In genomic region chr7:110627099-110627482, GRCm38 (mm10) we compare ENCODE assay signal across 7 mouse cellular contexts. TPM values are rescaled to one million over a fixed set of nuclear protein-coding genes. Genes with fewer than 3 reads are reported as not detected.
DNase-seq lines count a peak whose midpoint lies in the region; ATAC-seq lines count a peak whose summit lies in the region.

No protein-coding gene starts in this region.

- ATAC-seq in lung, embryonic 16.5 days (ENCODE audit: low read depth) = no peak
- ATAC-seq in embryonic facial prominence, embryonic 14.5 days (ENCODE audit: low read depth) = no peak
- no peak for ATAC-seq in hindbrain, embryonic 16.5 days
- ATAC-seq in midbrain, embryonic 11.5 days (ENCODE audit: low FRiP score) = no peak
- no peak for ATAC-seq in granulocyte monocyte progenitor cell, adult 5-6 weeks (replicated peaks; ENCODE audit: poor library complexity, severe bottlenecking)

- H3K4me3 ChIP-seq in lung, embryonic 16.5 days (ENCODE audit: low read length) = peak overlapping the region; percentile 62
- peak overlapping the region; percentile 43 for H3K4me3 ChIP-seq in embryonic facial prominence, embryonic 14.5 days (ENCODE audit: low read depth, low read length)
- H3K4me3 ChIP-seq in hindbrain, embryonic 16.5 days (ENCODE audit: low read length) = peak overlapping the region; percentile 50
- peak overlapping the region; percentile 34; the same call in 1 of the 2 replicates for H3K4me3 ChIP-seq in midbrain, embryonic 11.5 days (ENCODE audit: low read depth, low read length)

- no peak overlapping the region for H3K27ac ChIP-seq in lung, embryonic 16.5 days (ENCODE audit: low read length)
- no peak overlapping the region for H3K27ac ChIP-seq in embryonic facial prominence, embryonic 14.5 days (replicated peaks; ENCODE audit: low read depth, low read length)
- no peak overlapping the region for H3K27ac ChIP-seq in hindbrain, embryonic 16.5 days (ENCODE audit: low read depth, low read length)
- H3K27ac ChIP-seq in midbrain, embryonic 11.5 days (ENCODE audit: low read depth, low read length) = no peak overlapping the region

- H3K9ac ChIP-seq in lung, embryonic 16.5 days (ENCODE audit: low read length) = peak overlapping the region; percentile 72; the same call in 1 of the 2 replicates
- no peak overlapping the region for H3K9ac ChIP-seq in embryonic facial prominence, embryonic 14.5 days (ENCODE audit: low read depth, low read length)
- no peak overlapping the region for H3K9ac ChIP-seq in hindbrain, embryonic 16.5 days (ENCODE audit: low read depth, low read length)
- H3K9ac ChIP-seq in midbrain, embryonic 11.5 days (ENCODE audit: low read length) = no peak overlapping the region

- H3K4me2 ChIP-seq in lung, embryonic 16.5 days (ENCODE audit: low read depth, low read length) = peak overlapping the region; percentile 99
- H3K4me2 ChIP-seq in embryonic facial prominence, embryonic 14.5 days (ENCODE audit: low read depth, low read length) = peak overlapping the region; percentile 73
- H3K4me2 ChIP-seq in hindbrain, embryonic 16.5 days (ENCODE audit: low read length) = peak overlapping the region; percentile 88
- peak overlapping the region; percentile 72 for H3K4me2 ChIP-seq in midbrain, embryonic 11.5 days

- H3K36me3 ChIP-seq in lung, embryonic 16.5 days (ENCODE audit: control insufficient read depth, insufficient read depth, low read length) = no peaks in the 10 kb centered on the region
- H3K36me3 ChIP-seq in embryonic facial prominence, embryonic 14.5 days (ENCODE audit: control insufficient read depth, insufficient read depth, low read length) = no peaks in the 10 kb centered on the region
- H3K36me3 ChIP-seq in hindbrain, embryonic 16.5 days (ENCODE audit: control insufficient read depth, insufficient read depth, low read length) = no peaks in the 10 kb centered on the region
- no peaks in the 10 kb centered on the region for H3K36me3 ChIP-seq in midbrain, embryonic 11.5 days (ENCODE audit: control insufficient read depth, insufficient read depth, low read length)

- peaks cover 19% of the 10 kb centered on the region for H3K27me3 ChIP-seq in lung, embryonic 16.5 days (ENCODE audit: control insufficient read depth, insufficient read depth, low read depth, low read length)
- peaks cover 66% of the 10 kb centered on the region for H3K27me3 ChIP-seq in embryonic facial prominence, embryonic 14.5 days (replicated peaks; ENCODE audit: control insufficient read depth, insufficient read depth, low read length)
- H3K27me3 ChIP-seq in hindbrain, embryonic 16.5 days (replicated peaks; ENCODE audit: control insufficient read depth, insufficient read depth, low read length) = peaks cover 38% of the 10 kb centered on the region
- peaks cover 64% of the 10 kb centered on the region for H3K27me3 ChIP-seq in midbrain, embryonic 11.5 days (ENCODE audit: control insufficient read depth, insufficient read depth, low read length)

- no peak for DNase-seq in lung, postnatal 36 days
- no peak for DNase-seq in embryonic facial prominence, embryonic 14.5 days (ENCODE audit: low spot score)
- DNase-seq in midbrain, embryonic 11.5 days (ENCODE audit: low spot score, missing footprints) = no peak
- no peak for DNase-seq in ovary, adult 18-20 months (ENCODE audit: low spot score)

- no peaks in the 10 kb centered on the region for H3K9me3 ChIP-seq in lung, embryonic 16.5 days (ENCODE audit: control insufficient read depth, low read length)
- H3K9me3 ChIP-seq in embryonic facial prominence, embryonic 14.5 days (ENCODE audit: control insufficient read depth, low read length) = no peaks in the 10 kb centered on the region
- H3K9me3 ChIP-seq in hindbrain, embryonic 16.5 days (ENCODE audit: control insufficient read depth, low read length) = no peaks in the 10 kb centered on the region
- H3K9me3 ChIP-seq in midbrain, embryonic 11.5 days (ENCODE audit: control insufficient read depth, low read length) = no peaks in the 10 kb centered on the region

- 3% methylated on average over 12 of the region's 12 CpGs for WGBS in lung, embryonic 16.5 days
- WGBS in embryonic facial prominence, embryonic 14.5 days = under 1% methylated on average over 12 of the region's 12 CpGs
- under 1% methylated on average over 12 of the region's 12 CpGs for WGBS in hindbrain, embryonic 16.5 days
- WGBS in midbrain, embryonic 11.5 days = under 1% methylated on average over 12 of the region's 12 CpGs

- H3K4me1 ChIP-seq in lung, embryonic 16.5 days (replicated peaks; ENCODE audit: control insufficient read depth, insufficient read depth, low read length) = peaks cover 63% of the 10 kb centered on the region
- H3K4me1 ChIP-seq in embryonic facial prominence, embryonic 14.5 days (ENCODE audit: control insufficient read depth, insufficient read depth, low read length) = peaks cover 30% of the 10 kb centered on the region
- H3K4me1 ChIP-seq in hindbrain, embryonic 16.5 days (ENCODE audit: control insufficient read depth, insufficient read depth, low read depth, low read length) = peaks cover 40% of the 10 kb centered on the region
- H3K4me1 ChIP-seq in midbrain, embryonic 11.5 days (ENCODE audit: control insufficient read depth, insufficient read depth, low read length) = peaks cover 38% of the 10 kb centered on the region

RNA-seq across cellular contexts. Expression of gene Adm, which starts 0.4 kb away (rescaled TPM):
- 6.4 and 8.2 TPM in 2 replicates for polyA plus RNA-seq in lung, embryonic 16.5 days (2015; fragmentation: Nextera tagmentation; extraction: Ambion mirVana)
- polyA plus RNA-seq in embryonic facial prominence, embryonic 14.5 days (2014; fragmentation: Nextera tagmentation; extraction: Ambion mirVana) = 3.8 TPM in 2 replicates
- polyA plus RNA-seq in hindbrain, embryonic 16.5 days (2015; fragmentation: Nextera tagmentation; extraction: Ambion mirVana) = 4.0 and 5.5 TPM in 2 replicates
- 4.6 and 5.4 TPM in 2 replicates for polyA plus RNA-seq in midbrain, embryonic 11.5 days (2014; fragmentation: Nextera tagmentation; extraction: Ambion mirVana)
- total RNA-seq in granulocyte monocyte progenitor cell, adult 5-6 weeks (2014; fragmentation: Nextera tagmentation) = not detected in 2 replicates
- not detected in 2 replicates for total RNA-seq in granulocyte monocyte progenitor cell, adult 5-6 weeks (2017)

RNA-seq across cellular contexts. Expression of gene Sbf2, which starts 12.4 kb away (rescaled TPM):
- 37.0 and 37.9 TPM in 2 replicates for polyA plus RNA-seq in lung, embryonic 16.5 days (2015; fragmentation: Nextera tagmentation; extraction: Ambion mirVana)
- polyA plus RNA-seq in embryonic facial prominence, embryonic 14.5 days (2014; fragmentation: Nextera tagmentation; extraction: Ambion mirVana) = 24.8 and 24.9 TPM in 2 replicates
- polyA plus RNA-seq in hindbrain, embryonic 16.5 days (2015; fragmentation: Nextera tagmentation; extraction: Ambion mirVana) = 51.8 and 52.9 TPM in 2 replicates
- 34.6 and 35.9 TPM in 2 replicates for polyA plus RNA-seq in midbrain, embryonic 11.5 days (2014; fragmentation: Nextera tagmentation; extraction: Ambion mirVana)
- 2.5 TPM in 1 of 2 replicates, not detected in the other for total RNA-seq in granulocyte monocyte progenitor cell, adult 5-6 weeks (2014; fragmentation: Nextera tagmentation)
- total RNA-seq in granulocyte monocyte progenitor cell, adult 5-6 weeks (2017) = 0.26 and 0.52 TPM in 2 replicates
